Mouse (Mus musculus) kidney, embryonic 14.5 days (tissue): ENCODE data around the gene Phf20. TPM values are rescaled to one million over a fixed set of nuclear protein-coding genes. Genes with fewer than 3 reads are reported as not detected.

ENCODE experiments used
- ATAC-seq: fragments of 200-750 bp; cut with Nextera tagmentation; 2 replicates; pipeline ENCODE4 v1.8.0; 2017; ENCODE audit warnings: moderate number of reproducible peaks, mild to moderate bottlenecking, moderate TSS enrichment, moderate library complexity; ENCODE audit not compliant: low FRiP score, low TSS enrichment
- H3K27ac ChIP-seq: fragments of 300-500 bp; sonication (generic); 2 replicates; pipeline ENCODE4 v1.5.1; 2014; ENCODE audit warnings: low read depth, mild to moderate bottlenecking, low read length, moderate library complexity, mixed read lengths
- H3K27me3 ChIP-seq: fragments of 300-500 bp; sonication (generic); 2 replicates; pipeline ENCODE4 v1.6.1; 2014; ENCODE audit warnings: mild to moderate bottlenecking, low read length; ENCODE audit not compliant: control insufficient read depth, insufficient read depth
- H3K36me3 ChIP-seq: fragments of 300-500 bp; sonication (generic); 2 replicates; pipeline ENCODE4 v1.6.1; 2014; ENCODE audit warnings: low read length, mixed read lengths; ENCODE audit not compliant: control insufficient read depth, insufficient read depth
- H3K4me1 ChIP-seq: fragments of 300-500 bp; sonication (generic); 2 replicates; pipeline ENCODE4 v1.6.1; 2014; ENCODE audit warnings: low read length, mixed read lengths; ENCODE audit not compliant: control insufficient read depth, insufficient read depth
- H3K4me2 ChIP-seq: fragments of 300-500 bp; sonication (generic); replicated peaks from 2 replicates; pipeline ENCODE4 v1.6.1; 2014; ENCODE audit warnings: low read depth, mild to moderate bottlenecking, low read length
- H3K4me3 ChIP-seq: fragments of 300-500 bp; sonication (generic); 2 replicates; pipeline ENCODE4 v1.5.1; 2014; ENCODE audit warnings: mild to moderate bottlenecking, low read length
- H3K9ac ChIP-seq: fragments of 300-500 bp; sonication (generic); 2 replicates; pipeline ENCODE4 v1.6.1; 2014; ENCODE audit warnings: low read depth, mild to moderate bottlenecking, low read length, moderate library complexity
- H3K9me3 ChIP-seq: fragments of 300-500 bp; sonication (generic); 2 replicates; pipeline ENCODE4 v1.6.1; 2016; ENCODE audit warnings: low read length; ENCODE audit not compliant: control insufficient read depth
- WGBS: fragments of 180-500 bp; shearing (Covaris S2); extraction: QIAGEN DNeasy Blood & Tissue Kit; methylation state at CpG from one replicate; pipeline ENCODE4 v1.1.7; 2014; 5-methylcytosine and 5-hydroxymethylcytosine counted together
- polyA plus RNA-seq: library from polyadenylated mRNA; unstranded; fragments of >200 nt; fragmentation: Nextera tagmentation; extraction: Ambion mirVana; gene quantifications from 2 replicates; pipeline ENCODE4 v1.2.1, GENCODE M21; 2014

Gene Phf20
- 68.8 and 71.7 TPM in 2 replicates for polyA plus RNA-seq

DNA sequence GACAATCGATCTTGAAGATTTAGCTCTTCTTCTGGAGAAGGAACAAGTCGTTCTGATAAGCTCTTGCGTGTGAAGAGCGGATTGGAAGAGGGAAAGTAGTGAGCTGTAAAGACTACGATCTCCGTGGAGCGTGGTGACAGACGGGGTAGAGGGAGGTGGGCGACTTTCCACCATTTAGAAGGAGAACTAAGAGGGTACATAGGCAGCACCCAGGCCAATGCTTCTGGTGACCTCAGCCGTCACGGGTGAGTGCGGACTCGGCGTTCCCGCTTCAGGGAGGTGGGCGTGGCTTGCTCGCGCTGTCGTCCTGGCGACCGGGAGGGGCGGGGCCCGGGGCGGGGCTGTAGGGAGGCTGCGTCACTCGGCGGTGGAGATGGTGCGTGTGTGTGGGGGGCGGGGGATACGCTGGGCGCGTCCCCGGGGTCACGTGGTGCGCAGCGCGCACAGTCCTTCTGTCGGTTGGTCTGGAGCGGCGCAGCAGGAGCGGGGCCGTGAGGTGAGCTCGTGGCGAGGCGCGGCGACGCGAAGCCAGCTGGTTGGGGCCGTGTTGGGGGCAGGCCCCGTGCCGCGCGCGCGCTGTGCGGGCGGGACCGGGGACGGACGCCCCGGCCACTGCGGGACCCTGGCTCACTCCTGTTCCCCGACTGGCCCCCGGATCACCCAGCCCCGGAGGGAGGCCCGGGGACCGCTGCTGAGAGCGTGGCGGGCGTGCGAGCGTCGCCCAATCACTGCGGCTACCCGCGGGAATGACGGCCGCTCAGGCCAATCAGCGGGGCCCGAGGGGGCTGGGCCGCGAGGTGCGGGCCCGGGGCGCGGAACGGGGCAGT, at the start of gene Phf20:
Gene Phf20 (plus strand): TSS at position 165 of the 827 bp plus-strand sequence.
- under 1% methylated on average over 64 of the region's 88 CpGs for WGBS
- H3K36me3 ChIP-seq: peaks cover 2% of the 10 kb centered on the region; the same call in 1 of the 2 replicates
- peak within 1 kb of the TSS; percentile 89 for H3K9ac ChIP-seq
- H3K27ac ChIP-seq: peak within 1 kb of the TSS; percentile 95
- H3K9me3 ChIP-seq: no peaks in the 10 kb centered on the region
- H3K4me1 ChIP-seq: peaks cover 19% of the 10 kb centered on the region
- H3K4me2 ChIP-seq: peak within 1 kb of the TSS; percentile 71
- ATAC-seq: peak; percentile 99
- no peaks in the 10 kb centered on the region for H3K27me3 ChIP-seq
- H3K4me3 ChIP-seq: peak within 1 kb of the TSS; percentile 72

DNA sequence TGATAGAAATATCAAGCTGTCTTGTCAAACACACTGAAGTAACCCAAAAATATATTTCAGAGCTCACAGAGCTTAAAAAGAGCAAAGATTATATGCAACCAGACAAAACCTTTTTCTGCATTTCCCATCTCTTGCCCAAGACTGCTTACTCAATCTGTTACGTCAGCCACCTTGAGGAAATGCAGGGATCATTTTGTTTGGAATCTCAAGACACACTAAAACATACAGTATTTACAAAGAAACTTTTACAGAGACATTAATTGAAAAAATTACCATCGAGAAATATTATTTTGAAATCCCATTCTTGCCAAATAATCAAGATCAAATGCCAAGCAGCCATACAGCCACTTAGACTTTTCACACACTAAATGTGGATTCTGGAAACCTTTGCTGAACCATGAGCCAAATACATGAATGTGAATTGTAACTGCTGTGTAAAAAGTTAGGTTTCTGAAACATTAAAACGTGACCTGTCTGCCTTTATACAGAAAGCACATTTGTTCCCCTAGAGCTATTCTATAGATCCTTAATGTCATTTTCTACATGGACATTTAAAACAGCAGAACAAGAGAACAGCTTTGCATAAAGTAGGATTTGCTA, 48.9 kb upstream of the Phf20 start:
- H3K9ac ChIP-seq: no peak overlapping the region
- no peaks in the 10 kb centered on the region for H3K27me3 ChIP-seq
- H3K27ac ChIP-seq: no peak overlapping the region
- no peak for ATAC-seq
- peaks cover 54% of the 10 kb centered on the region for H3K36me3 ChIP-seq
- H3K4me3 ChIP-seq: no peak overlapping the region
- H3K4me2 ChIP-seq: no peak overlapping the region
- no peaks in the 10 kb centered on the region for H3K9me3 ChIP-seq
- 90% methylated on average over 3 of the region's 3 CpGs for WGBS
- peaks cover 15% of the 10 kb centered on the region for H3K4me1 ChIP-seq

DNA sequence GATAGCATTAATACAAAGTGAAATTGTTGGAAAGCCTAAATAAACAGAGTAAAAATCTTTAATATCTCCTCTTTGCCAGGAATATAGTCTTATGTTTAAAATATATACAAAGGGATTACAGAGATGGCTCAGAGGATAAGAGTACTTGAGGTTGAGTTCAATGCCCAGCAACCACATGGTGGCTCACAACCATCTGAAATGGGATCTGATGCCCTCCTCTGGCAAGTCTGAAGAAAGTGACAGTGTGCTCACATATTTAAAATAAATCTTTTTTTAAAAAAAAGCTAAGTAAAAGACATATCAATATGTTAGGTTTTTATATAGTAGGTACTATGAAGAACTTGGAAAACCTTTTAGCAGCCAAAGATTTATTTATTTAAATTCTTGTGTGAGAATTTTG, 44.7 kb upstream of the Phf20 start:
- H3K9me3 ChIP-seq: no peaks in the 10 kb centered on the region
- no peaks in the 10 kb centered on the region for H3K4me1 ChIP-seq
- no peaks in the 10 kb centered on the region for H3K27me3 ChIP-seq
- H3K9ac ChIP-seq: no peak overlapping the region
- no peak overlapping the region for H3K4me3 ChIP-seq
- no peak for ATAC-seq
- peaks cover 80% of the 10 kb centered on the region for H3K36me3 ChIP-seq
- H3K27ac ChIP-seq: no peak overlapping the region
- no peak overlapping the region for H3K4me2 ChIP-seq

DNA sequence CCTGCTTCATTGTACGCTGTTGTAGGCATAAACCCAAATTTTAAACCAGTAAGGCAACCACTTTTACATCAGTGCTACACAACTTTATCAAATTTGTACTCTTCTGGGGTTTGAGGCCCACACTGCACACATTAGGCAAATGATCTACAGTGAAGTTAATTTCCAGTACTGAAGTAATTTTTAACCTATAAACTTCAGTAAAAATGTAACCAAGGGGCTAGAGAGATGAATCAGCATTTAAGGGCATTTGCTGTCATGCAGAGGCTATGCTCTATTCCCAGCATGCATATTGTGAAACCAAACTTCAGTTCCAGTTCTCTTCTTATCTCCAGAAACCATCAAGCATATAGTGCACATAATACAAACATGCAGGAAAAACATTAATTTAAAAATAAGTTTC, 30.8 kb upstream of the Phf20 start:
- Histone ChIP-seq H3K4me3 (no peak overlapping the region), H3K4me2 (no peak overlapping the region), H3K4me1 (no peaks in the 10 kb centered on the region), H3K9me3 (no peaks in the 10 kb centered on the region), H3K27me3 (no peaks in the 10 kb centered on the region), H3K27ac (no peak overlapping the region), H3K9ac (no peak overlapping the region), H3K36me3 (peaks cover 96% of the 10 kb centered on the region)
- no peak for ATAC-seq
- WGBS: 95% methylated on average over 1 of the region's 1 CpGs

DNA sequence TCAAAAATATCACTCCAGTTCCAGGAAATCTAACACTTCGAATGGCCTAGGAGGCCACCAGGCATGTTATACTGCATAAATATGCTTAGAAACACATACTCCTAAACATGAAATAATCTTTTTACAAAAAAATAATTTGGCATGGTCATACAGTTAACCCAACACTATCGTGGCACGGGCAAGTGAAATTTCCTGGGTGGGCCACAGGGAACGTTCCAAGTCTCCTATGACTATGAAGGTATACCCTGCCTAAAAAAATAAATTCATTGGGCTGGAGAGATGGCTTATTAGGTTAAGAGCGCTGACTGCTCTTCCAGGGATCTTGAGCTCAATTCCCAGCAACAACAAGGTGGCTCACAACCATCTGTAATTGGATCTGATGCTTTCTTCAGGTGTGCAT, 29.7 kb upstream of the Phf20 start:
- H3K4me1 ChIP-seq: no peaks in the 10 kb centered on the region
- H3K4me3 ChIP-seq: no peak overlapping the region
- no peak for ATAC-seq
- H3K9ac ChIP-seq: no peak overlapping the region
- H3K4me2 ChIP-seq: no peak overlapping the region
- 97% methylated on average over 5 of the region's 5 CpGs for WGBS
- peaks cover 96% of the 10 kb centered on the region for H3K36me3 ChIP-seq
- H3K27ac ChIP-seq: no peak overlapping the region
- H3K9me3 ChIP-seq: no peaks in the 10 kb centered on the region
- H3K27me3 ChIP-seq: no peaks in the 10 kb centered on the region

DNA sequence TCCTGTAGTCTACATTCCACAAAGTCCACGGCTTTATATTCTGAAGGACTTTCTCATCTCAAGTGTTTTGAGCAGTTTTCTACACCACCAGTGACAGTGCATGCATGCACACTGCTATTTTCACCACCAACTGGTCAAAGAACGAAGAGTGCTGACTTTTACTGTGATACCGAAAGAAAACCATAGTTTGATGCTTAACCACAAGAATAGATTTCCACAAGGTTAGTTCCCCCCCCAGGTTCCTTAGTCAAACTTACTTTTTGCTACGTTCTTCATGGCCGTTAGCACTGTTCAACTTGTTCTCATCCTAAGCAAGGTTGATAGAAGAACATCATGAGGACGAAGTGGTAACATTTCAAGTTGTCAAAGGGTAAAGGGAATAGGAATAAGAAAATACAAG, 19.2 kb upstream of the Phf20 start:
- no peaks in the 10 kb centered on the region for H3K9me3 ChIP-seq
- no peak overlapping the region for H3K27ac ChIP-seq
- 81% methylated on average over 6 of the region's 6 CpGs for WGBS
- peak overlapping the region; percentile 15; the same call in 1 of the 2 replicates for H3K4me2 ChIP-seq
- H3K27me3 ChIP-seq: no peaks in the 10 kb centered on the region
- H3K36me3 ChIP-seq: peaks cover 63% of the 10 kb centered on the region
- peaks cover 9% of the 10 kb centered on the region; the same call in 1 of the 2 replicates for H3K4me1 ChIP-seq
- peak overlapping the region; percentile 1; the same call in 1 of the 2 replicates for H3K4me3 ChIP-seq
- no peak overlapping the region for H3K9ac ChIP-seq
- ATAC-seq: no peak

DNA sequence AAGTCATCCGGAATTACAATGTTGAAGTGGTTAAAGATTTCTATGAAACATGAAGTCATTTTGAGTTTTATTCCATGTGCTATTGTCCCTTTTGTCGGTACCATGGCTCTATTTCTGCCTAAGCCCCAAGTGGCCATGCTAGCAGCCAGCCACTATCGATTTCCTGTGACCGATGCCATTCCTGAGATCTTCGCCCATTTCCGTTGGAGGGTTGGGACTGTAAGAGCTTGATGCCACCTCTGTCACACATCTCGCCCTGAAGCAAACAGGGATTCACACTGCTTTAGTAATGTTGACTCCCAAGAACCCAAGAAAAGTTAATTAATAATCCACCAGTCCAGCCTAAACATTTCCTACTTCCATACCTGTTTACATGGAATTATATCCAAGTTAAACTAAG, 18.6 kb upstream of the Phf20 start:
- peaks cover 9% of the 10 kb centered on the region; the same call in 1 of the 2 replicates for H3K4me1 ChIP-seq
- peaks cover 58% of the 10 kb centered on the region for H3K36me3 ChIP-seq
- no peak for ATAC-seq
- H3K9me3 ChIP-seq: no peaks in the 10 kb centered on the region
- peak overlapping the region; percentile 96; the same call in 1 of the 2 replicates for H3K4me3 ChIP-seq
- H3K4me2 ChIP-seq: peak overlapping the region; percentile 68; the same call in 1 of the 2 replicates
- 82% methylated on average over 7 of the region's 7 CpGs for WGBS
- H3K27me3 ChIP-seq: no peaks in the 10 kb centered on the region
- no peak overlapping the region for H3K27ac ChIP-seq
- no peak overlapping the region; the same call in 1 of the 2 replicates for H3K9ac ChIP-seq

DNA sequence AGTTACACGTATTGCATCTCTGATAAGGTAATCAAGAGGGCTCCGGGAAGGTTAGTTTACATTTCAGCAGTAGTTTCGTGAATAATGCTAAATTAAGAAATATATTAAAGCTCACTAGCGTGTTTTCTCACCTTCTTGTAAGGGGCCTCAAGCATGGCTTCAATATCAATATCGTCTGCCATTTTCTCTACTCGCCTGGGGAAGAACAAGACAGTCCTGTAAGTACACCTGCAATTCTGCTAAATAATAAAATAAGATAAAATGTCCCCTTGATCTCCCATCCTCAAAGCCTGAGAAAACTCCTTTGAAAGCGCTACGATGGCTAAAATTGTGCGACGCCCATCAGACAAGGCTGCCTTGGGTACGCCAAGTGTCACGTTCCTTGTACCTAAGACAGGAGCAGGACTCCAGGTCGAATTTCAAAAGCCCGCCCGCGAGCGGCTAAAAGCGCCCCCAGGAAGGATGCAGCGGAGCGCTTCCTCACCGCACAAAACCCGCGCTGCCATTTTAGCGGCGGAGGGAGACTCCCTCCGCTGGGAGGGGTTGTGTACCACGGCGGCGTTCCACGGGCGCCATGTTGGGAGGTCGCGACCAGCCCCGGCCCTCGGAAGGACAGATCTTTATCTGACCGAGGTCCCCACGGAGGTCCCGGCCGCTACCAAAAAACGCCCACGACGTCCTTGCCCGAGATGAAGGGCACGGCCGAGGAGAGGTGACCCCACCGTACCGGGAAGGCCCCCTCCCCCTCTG, 17.0 kb upstream of the Phf20 start:
- peaks cover 9% of the 10 kb centered on the region; the same call in 1 of the 2 replicates for H3K4me1 ChIP-seq
- H3K36me3 ChIP-seq: peaks cover 44% of the 10 kb centered on the region
- H3K9me3 ChIP-seq: no peaks in the 10 kb centered on the region
- peak overlapping the region; percentile 96 for H3K27ac ChIP-seq
- peak overlapping the region; percentile 68 for H3K4me2 ChIP-seq
- no peaks in the 10 kb centered on the region for H3K27me3 ChIP-seq
- H3K4me3 ChIP-seq: peak overlapping the region; percentile 96
- peak; percentile 55 for ATAC-seq
- H3K9ac ChIP-seq: peak overlapping the region; percentile 100
- 2% methylated on average over 47 of the region's 47 CpGs for WGBS
